Mouse (Mus musculus) thymus, adult 2 months (tissue): ENCODE data around the gene Igsf21.

Experiments used
- CTCF ChIP-seq: fragments of 200-500 bp; IDR thresholded peaks from 2 replicates; pipeline ENCODE4 v1.5.1; 2012; ENCODE audit warnings: mild to moderate bottlenecking, control low read depth, low read length, moderate library complexity, borderline replicate concordance; ENCODE audit not compliant: control insufficient read depth, poor library complexity, insufficient read depth; ENCODE audit errors: extremely low read depth
- POLR2A ChIP-seq: fragments of 200-500 bp; IDR thresholded peaks from 2 replicates; pipeline ENCODE4 v1.6.1; 2012; ENCODE audit warnings: mild to moderate bottlenecking, low read length, control low read depth, moderate library complexity; ENCODE audit not compliant: control insufficient read depth, poor library complexity, insufficient read depth; ENCODE audit errors: extremely low read depth

DNA sequence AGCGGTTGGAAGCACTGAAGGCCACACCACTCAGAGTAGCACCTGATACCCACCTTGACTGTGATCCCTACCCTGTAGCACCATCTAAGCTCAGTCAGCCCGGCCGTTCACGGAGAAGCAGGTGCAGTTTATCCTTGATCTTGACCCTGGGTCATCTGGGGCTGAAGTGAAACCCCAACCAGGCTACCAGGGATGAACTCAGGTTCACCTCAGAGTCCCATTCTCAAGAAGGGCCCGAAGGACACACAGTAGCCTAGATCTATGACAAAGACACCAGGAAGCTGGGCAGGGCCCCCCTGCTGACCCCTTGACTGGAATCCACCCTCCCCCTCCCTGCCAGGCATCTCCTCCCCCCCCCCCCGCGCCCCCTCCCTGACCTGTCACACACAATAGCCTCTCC lies 18.7 kb downstream of the Igsf21 start:
- TF ChIP-seq POLR2A (no peak), CTCF (no peak)
